Mouse (Mus musculus) layer of hippocampus, adult 9-11 months (tissue): ENCODE data around the gene Kif3b.

Experiments
- DNase-seq: peaks from one replicate; pipeline ENCODE4 v3.0.0; 2022

The Kif3b gene

GRCm38 (mm10) chr2:153298460-153298859 lies 7.2 kb downstream of the Kif3b start:
- no peak for DNase-seq

GRCm38 (mm10) chr2:153298863-153299262 lies 7.7 kb downstream of the Kif3b start:
- DNase-seq = peak; percentile 59

- no peak for DNase-seq
Measured at GRCm38 (mm10) chr2:153301123-153301522, 9.9 kb downstream of the Kif3b start.

GRCm38 (mm10) chr2:153305240-153305639 lies 14.0 kb downstream of the Kif3b start:
- no peak for DNase-seq

GRCm38 (mm10) chr2:153308586-153308985 lies 17.4 kb downstream of the Kif3b start:
- DNase-seq = no peak

DNA sequence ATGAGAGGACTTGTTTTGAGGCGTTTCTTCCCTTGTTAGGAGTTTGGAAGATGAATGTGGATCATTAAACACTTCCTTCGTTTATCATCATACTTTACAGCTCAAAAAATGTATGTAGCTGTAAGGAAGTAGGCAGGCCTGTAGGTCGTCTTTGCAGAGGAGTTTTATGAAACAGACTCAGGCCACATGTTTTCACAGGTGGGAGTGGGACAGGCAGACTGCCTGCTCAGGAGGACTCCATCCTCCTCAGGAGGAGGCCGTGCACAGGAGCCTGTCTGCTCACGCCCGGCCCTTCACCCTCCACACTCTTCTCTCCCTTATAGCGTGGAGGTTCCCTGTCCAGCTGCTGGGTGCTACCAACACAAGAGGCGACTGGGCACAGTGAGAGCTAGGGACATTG lies 17.9 kb downstream of the Kif3b start:
- DNase-seq = no peak

- DNase-seq = no peak
Measured at GRCm38 (mm10) chr2:153310228-153310627, 19.0 kb downstream of the Kif3b start.

DNA sequence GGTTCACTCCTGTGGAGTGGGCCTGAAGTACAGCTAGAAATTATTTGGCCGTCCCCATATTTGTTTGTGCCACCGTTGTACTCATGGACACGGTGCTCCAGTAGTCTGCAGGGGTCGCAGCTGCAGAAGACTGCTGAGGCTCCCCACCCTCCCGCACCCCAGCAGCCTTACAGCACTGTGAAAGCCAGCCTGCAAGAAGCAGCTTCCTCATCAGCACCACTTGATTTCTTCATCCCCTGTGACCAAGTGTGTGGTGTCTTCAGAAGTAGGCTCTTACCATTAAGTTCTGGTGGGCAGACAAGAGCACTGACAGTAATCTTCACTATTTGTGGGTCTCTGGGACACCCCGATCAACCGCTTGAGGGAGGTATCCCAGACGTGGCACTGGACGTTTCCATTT lies 21.7 kb downstream of the Kif3b start:
- no peak for DNase-seq

- DNase-seq = no peak
Measured at GRCm38 (mm10) chr2:153318408-153318807, 27.2 kb downstream of the Kif3b start.

DNA sequence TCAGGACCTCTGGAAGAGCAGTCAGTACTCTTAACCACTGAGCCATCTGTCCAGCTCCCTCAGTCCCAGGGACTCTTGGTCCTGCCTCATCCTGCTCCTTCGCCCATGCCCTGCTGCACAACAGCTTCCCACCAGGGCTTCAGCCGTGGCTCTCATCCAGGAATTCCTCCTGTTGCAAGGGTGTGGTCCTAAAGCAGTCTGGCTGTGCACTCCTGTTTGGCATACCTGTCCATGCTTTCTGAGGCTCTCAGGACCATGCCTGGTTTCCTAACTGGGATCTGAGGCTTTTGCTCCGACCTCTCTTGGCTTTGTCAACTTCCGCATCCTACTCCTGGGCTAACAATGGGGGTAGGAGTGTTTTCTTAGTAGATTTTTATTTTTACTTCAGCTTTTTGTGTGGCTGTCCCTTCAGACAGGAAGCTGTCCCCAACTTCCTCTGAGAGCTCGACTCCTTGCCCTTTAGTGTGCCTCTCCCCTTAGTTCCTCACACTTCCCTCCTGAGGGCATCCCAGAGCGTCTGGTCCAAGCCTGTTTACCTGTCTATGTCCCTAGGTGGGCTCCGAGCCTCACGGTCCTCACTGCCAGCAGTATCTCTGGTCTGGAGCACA lies 27.9 kb downstream of the Kif3b start:
- DNase-seq = peak; percentile 43

DNA sequence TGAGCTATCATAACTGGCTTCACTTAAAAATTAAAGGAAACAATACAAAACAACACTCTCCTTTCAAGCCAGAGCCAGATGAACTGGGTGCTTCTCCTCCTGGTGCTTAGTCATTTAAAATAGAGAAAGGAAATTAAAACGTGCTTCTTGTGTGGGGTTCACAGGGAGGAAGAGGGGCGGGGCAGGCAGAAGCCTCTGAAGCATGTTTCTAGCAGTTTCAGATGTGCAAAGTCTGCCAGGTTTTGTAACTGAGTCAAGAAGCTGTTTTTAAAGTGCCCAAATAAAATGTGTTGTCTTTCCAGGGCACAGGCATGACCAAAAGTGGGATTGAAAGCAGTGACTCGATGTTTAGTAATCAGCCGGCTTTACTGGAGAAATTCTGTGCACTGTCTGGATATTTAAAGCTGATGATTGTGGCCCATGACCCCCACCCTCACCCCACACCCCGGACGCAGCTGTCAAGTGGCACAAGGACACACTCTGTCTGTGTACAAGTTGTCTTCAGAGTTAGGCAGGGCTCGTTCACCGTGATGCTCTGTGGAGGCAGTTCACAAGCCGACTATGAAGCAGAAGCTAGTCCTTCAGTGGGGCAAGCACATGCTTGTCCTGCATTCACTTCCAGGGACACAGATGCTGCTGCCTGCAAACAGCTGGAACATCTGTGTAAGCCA lies 34.6 kb downstream of the Kif3b start:
- DNase-seq = no peak

DNA sequence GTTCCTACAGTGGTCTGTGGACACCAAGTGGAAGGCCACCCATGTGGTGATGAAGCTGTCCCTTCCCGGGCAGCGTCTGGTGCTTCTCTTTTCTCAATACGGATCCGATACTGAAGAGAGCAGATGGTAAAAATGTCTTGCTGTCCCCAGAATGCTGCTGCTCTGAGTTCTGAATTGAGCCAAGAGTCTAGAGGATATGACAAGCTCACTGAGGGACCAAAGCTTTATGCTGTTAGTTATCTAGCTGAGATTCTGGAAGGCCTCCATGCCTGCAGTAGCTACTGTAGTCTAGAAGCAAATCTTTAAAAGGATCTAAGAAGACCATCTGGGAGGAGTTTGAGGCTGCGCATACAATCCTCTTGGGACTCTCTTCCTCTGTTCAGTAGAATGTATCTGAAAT lies 41.1 kb downstream of the Kif3b start:
- DNase-seq = peak; percentile 20

DNA sequence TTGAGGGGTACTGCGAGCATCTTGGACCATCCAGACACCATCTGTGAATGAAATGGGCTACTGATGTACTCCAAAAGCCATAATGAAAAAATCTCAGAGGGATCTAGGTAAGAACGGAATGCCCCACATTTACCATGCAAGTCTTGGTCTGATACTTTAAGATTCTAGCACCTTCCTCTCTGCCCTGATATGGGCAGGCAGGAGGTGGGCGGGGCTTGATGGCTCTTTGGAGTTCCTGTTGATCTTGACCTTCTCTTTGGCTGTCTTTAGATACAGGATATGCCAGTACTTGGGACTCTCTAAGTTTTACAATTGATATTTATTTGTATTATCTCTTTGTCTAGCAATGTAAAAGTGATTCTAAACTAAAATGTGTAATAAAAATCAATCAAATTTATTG lies 41.8 kb downstream of the Kif3b start:
- DNase-seq = no peak

DNA sequence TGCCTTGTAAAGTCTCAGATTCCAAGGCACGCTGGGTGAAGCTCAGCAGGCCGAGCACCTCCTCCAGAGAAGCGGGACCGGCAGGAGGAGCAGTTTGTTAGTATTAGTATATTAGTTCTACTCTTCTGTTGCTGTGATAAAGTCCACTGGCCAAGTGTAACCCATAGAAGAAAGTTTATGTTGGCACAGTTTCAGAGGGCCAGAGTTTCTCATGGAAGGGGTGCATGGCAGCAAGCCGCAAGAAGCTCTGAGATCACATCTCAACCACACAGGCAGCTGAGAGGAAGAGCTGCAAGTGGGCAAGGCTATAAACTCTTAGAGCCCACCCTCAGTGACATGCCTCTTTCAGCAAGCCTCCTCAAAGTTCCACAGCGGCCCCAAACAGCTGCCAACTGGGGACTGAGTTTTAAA lies 42.6 kb downstream of the Kif3b start:
- no peak for DNase-seq

DNA sequence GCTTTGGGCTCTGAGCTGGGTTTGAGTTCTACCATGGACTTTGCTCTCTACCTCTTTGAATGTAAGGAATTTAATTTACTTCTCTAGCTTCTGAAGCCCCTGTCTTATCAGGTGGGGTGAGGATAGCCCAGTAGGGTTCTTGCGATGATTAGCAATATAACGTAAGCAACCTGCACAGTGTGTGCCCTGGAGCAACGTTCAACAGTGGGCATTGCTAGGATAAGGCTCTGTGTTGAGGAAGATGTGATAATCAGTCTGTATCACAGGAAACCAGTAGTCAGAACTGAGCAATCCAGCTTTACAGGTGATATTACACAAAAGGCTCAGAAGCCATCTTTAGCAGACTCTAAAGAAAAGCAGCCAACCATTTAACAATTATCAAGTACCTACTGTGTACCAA lies 43.1 kb downstream of the Kif3b start:
- no peak for DNase-seq

- DNase-seq = no peak
Measured at GRCm38 (mm10) chr2:153336117-153336516, 44.9 kb downstream of the Kif3b start.

- no peak for DNase-seq
Measured at GRCm38 (mm10) chr2:153338361-153339350, 47.4 kb downstream of the Kif3b start.

DNA sequence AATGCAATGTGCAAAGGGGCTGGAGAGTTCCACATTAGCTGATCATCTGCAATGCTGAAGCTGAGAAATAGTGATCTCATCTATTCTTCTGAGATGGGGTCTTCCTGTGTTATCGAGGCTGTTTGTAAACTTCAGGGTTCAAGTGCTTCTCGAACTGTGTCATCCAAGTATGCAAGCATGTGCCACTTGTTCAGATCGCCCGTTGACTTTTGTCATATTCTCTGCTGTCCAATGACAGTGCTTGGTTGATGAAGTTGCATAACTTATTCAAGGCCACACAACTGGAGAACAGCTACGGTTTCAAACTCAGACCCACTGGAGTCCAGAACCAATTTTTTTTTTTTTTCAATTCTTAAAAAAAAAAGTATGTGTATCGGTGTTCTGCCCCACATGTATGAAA lies 51.0 kb downstream of the Kif3b start:
- DNase-seq = no peak

DNA sequence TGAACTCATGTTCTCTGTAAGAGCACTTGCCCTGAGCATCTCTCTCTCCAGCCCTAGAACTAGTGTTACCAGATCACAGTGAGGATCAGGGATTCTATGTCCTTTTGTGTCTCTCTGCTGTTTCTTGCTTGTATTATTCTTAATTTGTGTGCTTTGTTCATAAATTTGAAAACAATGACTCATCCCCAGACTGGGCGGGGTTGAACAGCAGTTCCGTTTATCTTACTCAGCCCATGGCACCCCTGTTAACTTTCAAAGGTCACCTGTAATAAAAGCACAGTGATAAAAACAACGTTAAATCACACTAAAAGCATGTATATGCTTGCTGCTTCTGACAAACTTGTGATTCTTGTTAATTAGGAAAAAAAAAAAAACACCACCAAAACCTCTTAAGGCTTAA lies 51.4 kb downstream of the Kif3b start:
- no peak for DNase-seq

GRCm38 (mm10) chr2:153343191-153343590 lies 52.0 kb downstream of the Kif3b start:
- no peak for DNase-seq

DNA sequence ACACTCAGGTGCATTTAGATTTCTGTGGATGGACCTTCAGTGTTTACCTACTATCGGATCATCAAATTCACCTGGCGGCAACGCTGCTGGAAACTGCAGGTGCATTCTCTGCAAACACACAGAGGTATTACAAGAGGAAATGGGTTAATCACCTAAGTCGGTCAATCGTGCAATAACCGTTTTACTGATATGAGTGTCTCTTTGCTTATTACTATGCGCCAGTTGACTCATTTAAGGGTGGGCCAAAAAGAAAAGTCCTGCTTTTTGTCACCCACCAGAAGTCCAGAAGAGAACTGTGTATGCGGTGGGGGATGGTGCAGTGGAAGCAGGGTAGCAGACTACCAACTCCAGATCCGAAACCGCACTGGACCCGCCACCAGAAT lies 53.8 kb downstream of the Kif3b start:
- no peak for DNase-seq

- peak; percentile 98 for DNase-seq
Measured at GRCm38 (mm10) chr2:153345454-153346220, 54.4 kb downstream of the Kif3b start, which contains the start of gene Asxl1. Gene Asxl1, plus strand, starts transcription at chr2:153345829.
